Mouse (Mus musculus): ENCODE results near the gene Dntt. TPM values are rescaled to one million over a fixed set of nuclear protein-coding genes. Genes with fewer than 3 reads are reported as not detected.

Dntt gene
- total RNA-seq (2023), result not detected

DNA sequence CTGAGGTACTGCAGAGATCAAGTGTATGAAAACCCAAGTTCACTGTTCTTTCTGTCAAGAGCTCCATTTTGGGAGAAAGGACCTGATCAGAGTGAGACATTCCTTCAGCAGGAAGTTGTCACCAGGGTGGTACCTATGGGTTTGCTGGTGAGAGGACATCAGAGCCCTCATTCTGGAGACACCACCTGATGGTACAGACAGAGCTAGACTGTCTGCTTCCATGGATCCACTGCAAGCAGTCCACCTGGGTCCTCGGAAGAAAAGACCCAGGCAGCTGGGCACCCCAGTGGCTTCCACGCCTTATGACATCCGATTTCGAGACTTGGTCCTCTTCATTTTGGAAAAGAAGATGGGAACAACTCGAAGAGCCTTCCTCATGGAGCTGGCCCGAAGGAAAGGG is at the start of gene Dntt:
TSS of gene Dntt (plus strand) at position 57 of the 400 bp plus-strand sequence.

DNA sequence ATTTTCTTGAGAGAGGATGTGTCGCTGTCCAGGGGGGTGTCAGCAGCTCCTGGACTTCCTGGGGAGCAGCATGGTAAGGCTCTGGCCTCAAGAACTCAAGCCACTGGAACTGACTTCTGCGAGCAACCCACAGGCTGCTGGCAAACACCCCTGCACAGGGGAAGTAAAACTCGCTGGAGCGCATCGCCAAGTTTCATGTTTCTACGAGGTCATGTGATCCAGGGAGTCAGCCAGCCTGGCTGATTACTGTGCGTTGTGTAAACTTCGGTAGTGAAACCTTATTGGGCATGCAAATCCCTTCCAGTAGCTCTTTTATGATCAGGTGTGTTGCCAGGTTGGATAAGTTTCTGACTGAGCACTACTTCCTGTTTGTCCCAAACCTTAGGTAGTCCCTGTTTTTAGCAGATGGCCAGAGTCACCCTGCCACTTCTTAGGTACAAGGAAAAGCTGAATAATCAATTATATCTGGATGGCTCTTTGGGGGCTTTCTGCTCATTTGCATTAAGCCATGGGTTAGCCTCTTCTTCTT is 35.0 kb upstream of the Dntt start, which contains the start of gene Blnk:
TSS of gene Blnk (minus strand) at position 479 of the 529 bp plus-strand sequence.

DNA sequence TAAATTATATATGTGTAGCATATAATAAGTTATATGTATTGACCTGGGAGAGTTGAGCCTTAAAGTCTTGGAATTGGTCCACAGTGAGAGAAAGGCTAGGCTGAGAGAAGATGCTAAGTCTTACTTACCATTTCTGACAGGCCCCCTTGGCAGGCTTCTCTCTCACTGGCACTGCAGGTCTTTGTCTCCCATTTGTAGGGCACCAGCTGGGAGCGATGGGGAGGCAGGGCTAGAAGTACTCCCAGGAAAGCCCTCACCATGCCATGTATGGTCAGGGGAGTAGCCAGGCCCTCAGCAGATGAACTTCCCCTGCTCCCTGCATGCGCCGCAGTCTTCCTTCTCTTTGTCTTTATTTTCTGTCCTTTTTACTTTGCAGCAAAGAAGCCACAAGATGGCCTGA is 47.8 kb downstream of the Dntt start, which contains the start of gene Opalin:
TSS of gene Opalin (minus strand) at position 208 of the 400 bp plus-strand sequence.

Other genes with a start within 250 kb of the Dntt start
- gene Ccnj, start 198.0 kb upstream of the Dntt start, total RNA-seq (2023), result 1 to 10 TPM; 5.2 to 6.2 TPM
- gene Zfp518a, start 134.6 kb upstream of the Dntt start, total RNA-seq (2023), result 10 to 100 TPM; 13.1 to 14.3 TPM
- 10 to 100 TPM; 10.9 to 14.1 TPM for gene Blnk, start 34.7 kb upstream of the Dntt start, total RNA-seq (2023)
- gene Opalin, start 47.8 kb downstream of the Dntt start, total RNA-seq (2023), result not detected
- not detected for gene Tll2, start 177.6 kb downstream of the Dntt start, total RNA-seq (2023)
- 100 to 1,000 TPM; 118 to 119 TPM for gene Tm9sf3, start 234.7 kb downstream of the Dntt start, total RNA-seq (2023)